Mouse (Mus musculus): ENCODE data around the gene Plekha5. TPM values are rescaled to one million over a fixed set of nuclear protein-coding genes. Genes with fewer than 3 reads are reported as not detected.

Gene Plekha5
- polyA plus RNA-seq (2014; fragmentation: Nextera tagmentation; extraction: Ambion mirVana): 28.6 and 30.7 TPM in 2 replicates

DNA sequence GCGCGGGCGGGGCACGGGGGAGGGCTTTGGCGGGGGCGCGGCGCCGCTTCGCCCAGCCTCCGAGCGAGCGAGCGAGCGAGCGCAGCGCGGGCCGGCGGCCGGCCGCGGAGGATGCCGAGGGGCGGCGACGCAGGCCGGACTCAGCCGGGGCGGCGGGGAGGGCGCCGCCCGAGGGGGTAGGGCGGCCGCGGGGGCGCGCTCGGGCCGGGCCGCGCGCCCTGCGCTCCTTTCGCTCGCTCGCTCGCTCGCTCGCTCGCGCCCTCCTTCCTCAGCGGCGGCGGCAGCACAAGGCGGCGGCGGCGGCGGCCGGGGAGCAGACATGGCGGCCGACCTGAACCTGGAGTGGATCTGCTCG is at the start of gene Plekha5:
Plekha5 (plus strand) TSS at position 209 of the 355 bp plus-strand sequence.
- Histone ChIP-seq H3K4me1 (replicated peaks; ENCODE audit: control insufficient read depth, insufficient read depth, low read length) (no peaks in the 10 kb centered on the region), H3K27ac (ENCODE audit: low read depth, low read length) (peak within 1 kb of the TSS; percentile 77), H3K9me3 (ENCODE audit: control insufficient read depth, low read length) (no peaks in the 10 kb centered on the region), H3K4me3 (ENCODE audit: low read depth, low read length) (peak within 1 kb of the TSS; percentile 89), H3K4me2 (peak within 1 kb of the TSS; percentile 89), H3K9ac (ENCODE audit: low read depth, low read length) (peak within 1 kb of the TSS; percentile 80), H3K36me3 (ENCODE audit: control insufficient read depth, insufficient read depth, low read length) (no peaks in the 10 kb centered on the region; the same call in 1 of the 2 replicates), H3K27me3 (replicated peaks; ENCODE audit: control insufficient read depth, insufficient read depth, low read length) (no peaks in the 10 kb centered on the region)
- 1% methylated on average over 38 of the region's 65 CpGs for WGBS
- peak; percentile 78 for DNase-seq (ENCODE audit: low spot score)
- peak; percentile 91 for ATAC-seq (replicated peaks; ENCODE audit: low FRiP score)

DNA sequence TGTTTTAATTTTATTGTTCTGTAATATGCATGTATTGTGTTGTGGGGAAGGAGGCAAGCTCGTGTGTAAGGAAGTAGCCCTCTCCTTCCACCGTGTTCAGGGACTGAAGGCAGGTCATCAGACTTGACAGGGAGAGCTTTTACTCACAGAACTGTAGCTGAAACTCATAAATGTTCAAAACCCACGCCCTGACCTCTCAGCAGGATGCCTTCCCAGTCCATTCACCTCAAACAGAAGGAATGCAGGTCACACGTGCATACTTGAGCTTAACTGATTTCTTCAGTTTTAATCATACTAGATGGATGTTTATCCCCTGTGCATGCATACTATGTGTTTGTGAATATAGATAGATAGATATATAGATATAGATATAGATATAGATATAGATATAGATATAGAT is 48.2 kb upstream of the Plekha5 start:
- Histone ChIP-seq H3K4me1 (replicated peaks; ENCODE audit: control insufficient read depth, insufficient read depth, low read length) (no peaks in the 10 kb centered on the region), H3K9ac (ENCODE audit: low read depth, low read length) (no peak overlapping the region), H3K4me2 (no peak overlapping the region), H3K36me3 (ENCODE audit: control insufficient read depth, insufficient read depth, low read length) (no peaks in the 10 kb centered on the region), H3K27me3 (replicated peaks; ENCODE audit: control insufficient read depth, insufficient read depth, low read length) (no peaks in the 10 kb centered on the region), H3K4me3 (ENCODE audit: low read depth, low read length) (no peak overlapping the region), H3K27ac (ENCODE audit: low read depth, low read length) (no peak overlapping the region), H3K9me3 (ENCODE audit: control insufficient read depth, low read length) (no peaks in the 10 kb centered on the region)
- ATAC-seq (replicated peaks; ENCODE audit: low FRiP score) (no peak), DNase-seq (ENCODE audit: low spot score) (no peak)
- WGBS: 70% methylated on average over 4 of the region's 4 CpGs

DNA sequence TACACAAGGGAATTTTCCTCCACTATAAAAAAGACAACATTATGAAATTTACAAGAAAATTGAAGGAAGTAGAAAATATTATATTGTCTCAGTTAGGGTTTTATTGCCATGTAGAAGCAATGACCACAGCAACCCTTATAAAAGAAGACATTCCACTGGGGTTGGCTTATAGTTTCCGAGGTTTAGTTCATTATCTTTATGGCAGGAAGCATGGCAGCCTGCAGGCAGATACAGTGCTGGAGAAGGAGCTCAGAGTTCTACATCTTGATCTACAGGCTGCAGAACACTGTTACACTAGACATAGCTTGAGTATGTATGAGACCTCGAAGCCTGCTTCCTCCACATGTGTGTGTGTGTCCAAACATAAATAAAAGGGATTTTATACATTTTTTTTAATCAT is 43.3 kb upstream of the Plekha5 start:
- DNase-seq (ENCODE audit: low spot score) (no peak), ATAC-seq (replicated peaks; ENCODE audit: low FRiP score) (no peak)
- no peak overlapping the region for H3K27ac ChIP-seq (ENCODE audit: low read depth, low read length)
- 48% methylated on average over 2 of the region's 2 CpGs for WGBS
- H3K4me2 ChIP-seq: no peak overlapping the region
- no peak overlapping the region for H3K4me3 ChIP-seq (ENCODE audit: low read depth, low read length)
- no peaks in the 10 kb centered on the region for H3K27me3 ChIP-seq (replicated peaks; ENCODE audit: control insufficient read depth, insufficient read depth, low read length)
- no peaks in the 10 kb centered on the region for H3K9me3 ChIP-seq (ENCODE audit: control insufficient read depth, low read length)
- H3K36me3 ChIP-seq (ENCODE audit: control insufficient read depth, insufficient read depth, low read length): no peaks in the 10 kb centered on the region
- no peak overlapping the region for H3K9ac ChIP-seq (ENCODE audit: low read depth, low read length)
- no peaks in the 10 kb centered on the region for H3K4me1 ChIP-seq (replicated peaks; ENCODE audit: control insufficient read depth, insufficient read depth, low read length)

- Histone ChIP-seq H3K9ac (ENCODE audit: low read depth, low read length) (no peak overlapping the region), H3K27ac (ENCODE audit: low read depth, low read length) (no peak overlapping the region), H3K4me2 (no peak overlapping the region), H3K27me3 (replicated peaks; ENCODE audit: control insufficient read depth, insufficient read depth, low read length) (no peaks in the 10 kb centered on the region), H3K9me3 (ENCODE audit: control insufficient read depth, low read length) (no peaks in the 10 kb centered on the region), H3K36me3 (ENCODE audit: control insufficient read depth, insufficient read depth, low read length) (no peaks in the 10 kb centered on the region), H3K4me1 (replicated peaks; ENCODE audit: control insufficient read depth, insufficient read depth, low read length) (no peaks in the 10 kb centered on the region), H3K4me3 (ENCODE audit: low read depth, low read length) (no peak overlapping the region)
- DNase-seq (ENCODE audit: low spot score) (no peak), ATAC-seq (replicated peaks; ENCODE audit: low FRiP score) (no peak)
- WGBS: 80% methylated on average over 8 of the region's 8 CpGs
These were observed 42.7 kb upstream of the Plekha5 start for GRCm38 (mm10) chr6:140381162-140381561.

DNA sequence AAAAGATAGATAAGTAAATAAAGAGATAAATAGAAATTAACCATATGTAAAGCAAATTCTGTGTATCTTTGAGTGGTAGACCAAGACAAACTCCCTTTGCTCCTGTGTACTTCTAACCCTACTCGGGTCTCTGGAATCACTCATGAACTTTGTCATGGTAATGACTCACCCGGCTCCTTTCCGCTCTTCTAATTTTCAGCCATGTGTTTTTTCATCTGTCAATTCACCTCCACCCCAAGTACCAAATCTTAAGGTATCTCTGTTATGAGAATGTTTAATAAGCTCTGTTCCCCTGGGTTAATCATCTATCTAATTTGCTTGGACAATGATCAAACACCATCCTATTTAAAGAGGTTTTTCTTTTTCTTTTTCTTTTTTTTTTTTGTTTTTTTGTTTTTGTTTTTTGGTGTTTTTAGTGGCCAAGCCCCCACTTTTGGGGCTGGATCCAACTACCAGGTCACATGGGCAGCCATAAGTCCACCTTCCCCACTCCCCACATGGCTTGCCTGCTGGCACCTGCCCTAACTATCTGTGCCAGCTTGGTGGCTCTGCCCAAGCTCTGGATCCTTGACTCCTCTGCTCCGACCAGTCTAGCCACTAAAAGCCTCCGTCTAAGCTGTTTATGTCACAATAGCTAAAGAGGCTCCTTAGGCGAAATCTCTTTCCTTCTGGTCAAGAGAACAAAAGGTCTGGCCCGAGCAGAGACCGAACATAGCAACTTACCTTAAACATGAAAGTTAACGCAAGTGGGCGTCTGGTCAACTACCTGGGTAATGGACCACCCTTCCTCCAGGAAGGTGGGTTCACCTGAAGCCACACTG is 40.1 kb upstream of the Plekha5 start:
- Histone ChIP-seq H3K36me3 (ENCODE audit: control insufficient read depth, insufficient read depth, low read length) (no peaks in the 10 kb centered on the region), H3K27me3 (replicated peaks; ENCODE audit: control insufficient read depth, insufficient read depth, low read length) (no peaks in the 10 kb centered on the region), H3K9me3 (ENCODE audit: control insufficient read depth, low read length) (no peaks in the 10 kb centered on the region), H3K27ac (ENCODE audit: low read depth, low read length) (no peak overlapping the region), H3K4me3 (ENCODE audit: low read depth, low read length) (no peak overlapping the region), H3K9ac (ENCODE audit: low read depth, low read length) (no peak overlapping the region), H3K4me1 (replicated peaks; ENCODE audit: control insufficient read depth, insufficient read depth, low read length) (no peaks in the 10 kb centered on the region), H3K4me2 (no peak overlapping the region)
- 85% methylated on average over 10 of the region's 10 CpGs for WGBS
- DNase-seq (ENCODE audit: low spot score) (no peak), ATAC-seq (replicated peaks; ENCODE audit: low FRiP score) (no peak)

DNA sequence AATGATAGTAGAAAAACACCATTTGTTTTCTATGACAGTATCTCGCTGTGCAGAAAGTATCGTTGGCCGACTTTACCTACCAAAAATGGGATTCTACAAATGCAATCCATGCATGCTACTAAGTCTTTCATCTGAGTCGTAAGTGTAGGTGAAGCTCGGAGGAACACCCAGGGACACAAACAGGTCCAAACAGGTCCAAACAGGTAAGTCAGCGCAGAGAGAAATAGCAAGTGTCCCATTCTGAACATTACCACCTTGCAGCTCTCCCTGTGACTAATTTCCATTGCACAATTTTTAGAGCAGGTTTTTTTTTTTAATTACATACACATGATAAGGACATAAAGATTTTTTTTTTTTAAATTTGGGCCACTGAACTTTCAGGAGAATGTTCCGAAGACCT is 27.2 kb upstream of the Plekha5 start:
- no peak overlapping the region for H3K9ac ChIP-seq (ENCODE audit: low read depth, low read length)
- no peaks in the 10 kb centered on the region for H3K4me1 ChIP-seq (replicated peaks; ENCODE audit: control insufficient read depth, insufficient read depth, low read length)
- H3K36me3 ChIP-seq (ENCODE audit: control insufficient read depth, insufficient read depth, low read length): no peaks in the 10 kb centered on the region
- ATAC-seq (replicated peaks; ENCODE audit: low FRiP score): no peak
- H3K27ac ChIP-seq (ENCODE audit: low read depth, low read length): no peak overlapping the region
- H3K4me2 ChIP-seq: no peak overlapping the region
- H3K27me3 ChIP-seq (replicated peaks; ENCODE audit: control insufficient read depth, insufficient read depth, low read length): no peaks in the 10 kb centered on the region
- no peaks in the 10 kb centered on the region for H3K9me3 ChIP-seq (ENCODE audit: control insufficient read depth, low read length)
- 90% methylated on average over 7 of the region's 7 CpGs for whole genome bisulfite sequencing
- no peak for DNase-seq (ENCODE audit: low spot score)
- H3K4me3 ChIP-seq (ENCODE audit: low read depth, low read length): no peak overlapping the region

DNA sequence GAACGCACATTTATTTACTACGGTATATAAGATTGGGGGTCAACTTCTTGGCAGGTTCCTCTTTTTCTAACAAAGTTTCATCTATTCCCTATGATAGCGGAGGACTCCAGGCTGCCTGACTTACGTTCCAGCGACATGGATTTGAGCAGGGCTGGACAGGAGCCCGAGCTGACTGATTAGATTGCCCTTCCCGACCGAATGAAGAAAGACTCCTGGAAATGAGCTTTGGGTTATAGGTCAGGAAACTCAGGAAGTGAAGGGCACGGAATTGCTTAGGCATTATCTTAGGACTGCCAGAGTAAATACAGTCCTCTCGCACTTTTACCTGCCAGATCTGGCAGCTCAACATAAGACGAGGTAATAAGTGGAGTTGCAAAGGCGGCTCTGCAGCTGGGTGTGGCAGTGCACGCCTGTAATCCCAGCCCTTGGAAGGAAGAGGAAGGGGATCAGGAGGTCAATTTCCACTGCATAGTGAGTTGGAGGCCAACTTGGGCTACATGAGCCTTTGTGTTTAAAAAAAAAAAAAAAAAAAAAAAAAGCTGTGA is 21.0 kb upstream of the Plekha5 start:
- H3K9ac ChIP-seq (ENCODE audit: low read depth, low read length): no peak overlapping the region
- H3K27me3 ChIP-seq (replicated peaks; ENCODE audit: control insufficient read depth, insufficient read depth, low read length): no peaks in the 10 kb centered on the region
- no peaks in the 10 kb centered on the region for H3K9me3 ChIP-seq (ENCODE audit: control insufficient read depth, low read length)
- DNase-seq (ENCODE audit: low spot score): no peak
- H3K27ac ChIP-seq (ENCODE audit: low read depth, low read length): no peak overlapping the region
- no peaks in the 10 kb centered on the region for H3K36me3 ChIP-seq (ENCODE audit: control insufficient read depth, insufficient read depth, low read length)
- H3K4me1 ChIP-seq (replicated peaks; ENCODE audit: control insufficient read depth, insufficient read depth, low read length): no peaks in the 10 kb centered on the region
- ATAC-seq (replicated peaks; ENCODE audit: low FRiP score): no peak
- H3K4me3 ChIP-seq (ENCODE audit: low read depth, low read length): no peak overlapping the region
- WGBS: 69% methylated on average over 13 of the region's 13 CpGs
- H3K4me2 ChIP-seq: no peak overlapping the region

DNA sequence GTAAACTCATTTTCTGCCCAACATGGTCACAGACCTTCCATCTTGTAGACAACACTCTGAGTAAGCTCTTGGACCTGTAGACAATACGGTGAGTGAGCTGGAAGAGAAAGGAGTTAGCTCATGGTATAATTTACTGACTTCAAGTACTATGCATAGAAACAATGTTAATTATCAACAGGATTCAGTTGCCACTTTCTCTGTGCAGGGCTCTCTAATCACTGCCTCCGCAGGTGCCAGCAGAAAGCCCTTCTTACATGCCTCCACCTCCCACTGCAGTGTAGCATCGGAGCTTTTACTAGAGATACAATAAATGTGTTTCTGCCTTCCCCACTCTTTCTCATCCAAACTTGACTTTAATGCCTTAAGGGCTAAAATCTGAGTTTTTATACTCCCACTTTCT is 11.9 kb upstream of the Plekha5 start:
- ATAC-seq (replicated peaks; ENCODE audit: low FRiP score): no peak
- H3K27me3 ChIP-seq (replicated peaks; ENCODE audit: control insufficient read depth, insufficient read depth, low read length): no peaks in the 10 kb centered on the region
- H3K9ac ChIP-seq (ENCODE audit: low read depth, low read length): no peak overlapping the region
- WGBS: 89% methylated on average over 3 of the region's 3 CpGs
- H3K27ac ChIP-seq (ENCODE audit: low read depth, low read length): no peak overlapping the region
- H3K4me3 ChIP-seq (ENCODE audit: low read depth, low read length): no peak overlapping the region
- H3K4me2 ChIP-seq: no peak overlapping the region
- DNase-seq (ENCODE audit: low spot score): no peak
- no peaks in the 10 kb centered on the region for H3K36me3 ChIP-seq (ENCODE audit: control insufficient read depth, insufficient read depth, low read length)
- no peaks in the 10 kb centered on the region for H3K4me1 ChIP-seq (replicated peaks; ENCODE audit: control insufficient read depth, insufficient read depth, low read length)
- H3K9me3 ChIP-seq (ENCODE audit: control insufficient read depth, low read length): no peaks in the 10 kb centered on the region

Measured in liver, embryonic 11.5 days (tissue).